Comparison of ENCODE assay signal across 9 mouse cellular contexts in genomic region chr3:157876439-157877156, GRCm38 (mm10). TPM values are rescaled to one million over a fixed set of nuclear protein-coding genes. Genes with fewer than 3 reads are reported as not detected.
A peak's percentile ranks its signal among the peaks of the same experiment; 100 is the strongest.
DNase-seq lines count a peak whose midpoint lies in the region; ATAC-seq and TF ChIP-seq lines count a peak whose summit lies in the region.
"Had no signal": no experiment of that assay in that cellular context is flagged by ENCODE, and none has a peak within 500 bp of the region (broad histone marks: within the 10 kb centered on the region; RNA-seq: fewer than 3 reads in every experiment).

No protein-coding gene starts in this region.

- H3K36me3 ChIP-seq in heart, embryonic 16.5 days (ENCODE audit: control insufficient read depth, insufficient read depth), result no peaks in the 10 kb centered on the region
- H3K36me3 ChIP-seq: liver, embryonic 13.5 days had no signal

- no peak; the same call in 1 of the 2 replicates for ATAC-seq in heart, embryonic 16.5 days (replicated peaks; ENCODE audit: extremely low read depth, insufficient read depth, low FRiP score)

- no peak overlapping the region for H3K27ac ChIP-seq in gastrocnemius, adult 2 months
- no peak overlapping the region for H3K27ac ChIP-seq in heart, embryonic 16.5 days (ENCODE audit: low read length)
- H3K27ac ChIP-seq: liver, embryonic 13.5 days had no signal

- peak overlapping the region; percentile 29; the same call in 1 of the 2 replicates for H3K9ac ChIP-seq in heart, embryonic 16.5 days (ENCODE audit: low read length)
- H3K9ac ChIP-seq: liver, embryonic 13.5 days had no signal

- no peaks in the 10 kb centered on the region for H3K27me3 ChIP-seq in heart, embryonic 16.5 days (ENCODE audit: control insufficient read depth, insufficient read depth, low read length)
- H3K27me3 ChIP-seq: liver, embryonic 13.5 days had no signal

- peak; percentile 25 for DNase-seq in gastrocnemius, adult 2 months
- DNase-seq in gastrocnemius, postnatal 25 days, result no peak
- DNase-seq in NIH3T3 (ENCODE audit: low read depth), result peak; percentile 84
- peak; percentile 43 to 68 for DNase-seq in cerebellum, postnatal 25 days
- peak; percentile 58 to 73 for DNase-seq in kidney, postnatal 36 days
- DNase-seq in lung, postnatal 14 days, result peak; percentile 61
- DNase-seq in right cerebral cortex, postnatal 25 days, result peak; percentile 33
- DNase-seq: liver, embryonic 13.5 days had no signal

- no peaks in the 10 kb centered on the region for H3K4me1 ChIP-seq in heart, embryonic 16.5 days (ENCODE audit: control insufficient read depth, insufficient read depth, low read length)
- H3K4me1 ChIP-seq: liver, embryonic 13.5 days had no signal

- no peaks in the 10 kb centered on the region for H3K9me3 ChIP-seq in heart, embryonic 16.5 days (replicated peaks; ENCODE audit: control insufficient read depth, low read length)
- H3K9me3 ChIP-seq: liver, embryonic 13.5 days had no signal

- no peak overlapping the region; the same call in 1 of the 2 replicates for H3K4me2 ChIP-seq in heart, embryonic 16.5 days (ENCODE audit: low read depth, low read length)
- H3K4me2 ChIP-seq: liver, embryonic 13.5 days had no signal

- intact Hi-C loops in gastrocnemius, adult 2 months (cut with DNase I), result loop anchor here (2.0 kb wide), 1 partner anchor 200 kb away; no protein-coding TSS in a partner anchor

- 42% methylated on average over 11 of the region's 11 CpGs for WGBS in heart, embryonic 16.5 days

- peak overlapping the region; percentile 52 for H3K4me3 ChIP-seq in gastrocnemius, adult 2 months
- no peak overlapping the region for H3K4me3 ChIP-seq in heart, embryonic 16.5 days (ENCODE audit: low read length)
- H3K4me3 ChIP-seq: liver, embryonic 13.5 days had no signal

- TF ChIP-seq CTCF in gastrocnemius, adult 2 months (IDR thresholded peaks at IDR 0.05), result peak; percentile 83

RNA-seq across cellular contexts. Expression of gene Cth, which starts 48.3 kb away (rescaled TPM):
- total RNA-seq in gastrocnemius, adult 2 months (2021), result 1 to 10 TPM; 3.6 to 5.0 TPM
- total RNA-seq in gastrocnemius, postnatal 25 days (2021), result 1 to 10 TPM; 2.7 to 3.1 TPM
- 3.3 and 4.2 TPM in 2 replicates for polyA plus RNA-seq in heart, embryonic 16.5 days (2015; fragmentation: Nextera tagmentation; extraction: Ambion mirVana)
